Mouse (Mus musculus) olfactory bulb, adult 2 months (tissue): ENCODE data around the gene Ipcef1. TPM values are rescaled to one million over a fixed set of nuclear protein-coding genes. Genes with fewer than 3 reads are reported as not detected.
"Not testable (repeated sequence)": the region's sequence is repeated elsewhere in the genome, so short reads cannot be mapped to it uniquely, and the experiment has no call there.

Experiments
- H3K27ac ChIP-seq: fragments of 200-500 bp; 2 replicates; pipeline ENCODE4 v1.5.1; 2012; ENCODE audit warnings: low read depth, low read length; ENCODE audit not compliant: insufficient read depth
- H3K4me1 ChIP-seq: fragments of 200-500 bp; 2 replicates; pipeline ENCODE4 v1.6.1; 2012; ENCODE audit warnings: low read length; ENCODE audit not compliant: control insufficient read depth, insufficient read depth
- H3K4me3 ChIP-seq: fragments of 200-500 bp; 2 replicates; pipeline ENCODE4 v1.5.1; 2012; ENCODE audit warnings: mild to moderate bottlenecking, low read depth, low read length, moderate library complexity; ENCODE audit not compliant: insufficient read depth
- CTCF ChIP-seq: fragments of 200-500 bp; IDR thresholded peaks from 2 replicates; pipeline ENCODE4 v1.5.1; 2012; ENCODE audit warnings: low read depth, mild to moderate bottlenecking, low read length, moderate library complexity; ENCODE audit not compliant: insufficient read depth
- POLR2A ChIP-seq: fragments of 200-500 bp; IDR thresholded peaks from 2 replicates; pipeline ENCODE4 v1.6.1; 2012; ENCODE audit warnings: mild to moderate bottlenecking, low read depth, low read length, moderate library complexity; ENCODE audit not compliant: insufficient read depth
- WGBS: fragments of 180-500 bp; shearing (Covaris S2); methylation state at CpG from one replicate; pipeline ENCODE4 v1.1.7; 2018; 5-methylcytosine and 5-hydroxymethylcytosine counted together
- polyA plus RNA-seq: library from polyadenylated mRNA; stranded (reverse); fragments of >200 nt; gene quantifications from 2 replicates; pipeline ENCODE4 v1.2.4, GENCODE M21; 2012; ENCODE audit warnings: low replicate concordance; ENCODE audit not compliant: missing spikeins, insufficient read depth, insufficient read length

The Ipcef1 gene
- polyA plus RNA-seq, 1 experiment = not detected

DNA sequence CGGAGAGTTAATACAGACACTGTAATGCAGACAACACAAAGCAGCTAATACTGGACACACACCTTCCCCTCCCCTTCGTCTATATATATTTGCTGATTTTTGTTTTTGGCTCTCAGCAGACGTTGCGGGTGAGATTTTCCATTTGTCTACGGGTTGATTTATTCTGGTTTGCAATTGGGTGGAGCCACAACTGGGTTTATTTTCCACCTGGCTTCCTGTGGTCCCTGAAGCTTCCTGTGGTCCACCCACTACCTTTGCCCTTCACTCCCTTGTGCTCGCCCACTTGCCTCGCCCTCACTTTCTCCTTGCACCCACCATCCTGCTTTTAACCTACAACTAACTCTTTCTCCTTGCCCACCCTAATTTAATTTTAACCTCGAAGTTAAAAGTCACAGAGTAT, 41.7 kb downstream of the Ipcef1 start:
- TF ChIP-seq CTCF = no peak
- TF ChIP-seq POLR2A = no peak
- Histone ChIP-seq H3K27ac (no peak overlapping the region), H3K4me1 (no peaks in the 10 kb centered on the region), H3K4me3 (no peak overlapping the region)
- 83% methylated on average over 8 of the region's 8 CpGs for WGBS

DNA sequence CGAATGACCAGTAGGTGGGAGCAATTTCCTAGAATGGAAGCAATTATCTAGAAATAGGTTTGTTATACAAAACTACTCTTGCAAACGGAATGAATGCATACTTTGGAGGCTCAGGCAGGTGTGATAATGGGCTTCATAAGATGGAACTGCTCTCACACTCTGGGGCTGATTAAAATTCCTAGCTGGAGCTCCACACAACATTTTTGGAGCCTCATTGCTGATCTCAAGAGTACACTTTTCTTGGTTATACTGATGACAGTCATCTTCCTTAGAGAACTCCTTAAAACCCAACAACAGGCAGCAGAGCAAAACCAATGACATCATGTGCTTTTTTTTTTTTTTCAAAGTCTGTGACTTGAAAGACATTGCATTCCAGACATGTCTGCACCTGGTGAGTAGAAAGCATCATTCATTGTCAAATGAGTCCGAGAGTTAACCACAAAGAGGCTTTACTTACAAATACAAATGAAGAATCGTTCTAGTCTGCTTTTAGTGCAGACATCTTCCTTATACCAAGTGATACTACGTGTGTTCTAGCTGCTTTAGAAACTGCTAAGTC, 47.2 kb downstream of the Ipcef1 start:
- Histone ChIP-seq H3K4me1 (no peaks in the 10 kb centered on the region), H3K27ac (no peak overlapping the region), H3K4me3 (no peak overlapping the region)
- no peak for TF ChIP-seq POLR2A
- TF ChIP-seq CTCF = no peak
- 47% methylated on average over 5 of the region's 5 CpGs for WGBS

DNA sequence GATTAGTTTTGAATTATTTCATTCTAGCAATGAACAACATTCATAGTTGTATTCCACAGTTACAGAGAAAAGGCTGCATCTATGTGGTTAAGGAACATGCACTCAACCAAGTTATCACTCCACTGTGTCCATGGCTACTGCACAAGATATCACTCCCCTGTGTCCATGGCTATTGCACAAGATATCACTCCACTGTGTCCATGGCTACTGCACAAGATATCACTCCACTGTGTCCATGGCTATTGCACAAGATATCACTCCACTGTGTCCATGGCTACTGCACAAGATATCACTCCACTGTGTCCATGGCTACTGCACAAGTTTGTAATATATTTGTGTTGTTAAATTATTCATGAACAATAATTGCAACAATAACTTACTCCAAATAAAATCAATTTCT, 48.4 kb downstream of the Ipcef1 start:
- not testable (repeated sequence) for H3K4me3 ChIP-seq, H3K4me1 ChIP-seq

DNA sequence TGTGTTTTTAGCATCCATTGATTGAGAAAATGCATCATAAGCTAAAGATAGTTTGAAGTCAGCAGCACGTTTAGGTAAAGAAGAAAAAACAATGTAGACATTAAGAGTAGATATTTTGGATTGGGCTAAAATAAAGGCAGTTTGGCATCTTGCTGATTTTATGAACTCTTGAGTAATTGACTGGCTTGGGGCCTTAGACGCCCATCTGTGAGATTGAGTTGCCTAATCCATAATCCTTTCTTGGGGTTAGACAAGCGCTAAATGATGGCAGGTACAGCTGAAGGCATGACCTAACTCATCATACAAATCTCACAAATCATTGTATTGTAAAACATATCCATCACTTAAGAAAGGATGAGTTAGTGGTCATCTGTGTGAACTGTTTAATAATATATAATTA, 52.9 kb downstream of the Ipcef1 start:
- TF ChIP-seq POLR2A (no peak), CTCF (no peak)
- WGBS = 93% methylated on average over 3 of the region's 3 CpGs
- no peak overlapping the region for H3K27ac ChIP-seq
- H3K4me1 ChIP-seq = no peaks in the 10 kb centered on the region
- no peak overlapping the region for H3K4me3 ChIP-seq

More for the DNA sequence above, 48.4 kb downstream of the Ipcef1 start:
- not testable (repeated sequence) for H3K27ac ChIP-seq

DNA sequence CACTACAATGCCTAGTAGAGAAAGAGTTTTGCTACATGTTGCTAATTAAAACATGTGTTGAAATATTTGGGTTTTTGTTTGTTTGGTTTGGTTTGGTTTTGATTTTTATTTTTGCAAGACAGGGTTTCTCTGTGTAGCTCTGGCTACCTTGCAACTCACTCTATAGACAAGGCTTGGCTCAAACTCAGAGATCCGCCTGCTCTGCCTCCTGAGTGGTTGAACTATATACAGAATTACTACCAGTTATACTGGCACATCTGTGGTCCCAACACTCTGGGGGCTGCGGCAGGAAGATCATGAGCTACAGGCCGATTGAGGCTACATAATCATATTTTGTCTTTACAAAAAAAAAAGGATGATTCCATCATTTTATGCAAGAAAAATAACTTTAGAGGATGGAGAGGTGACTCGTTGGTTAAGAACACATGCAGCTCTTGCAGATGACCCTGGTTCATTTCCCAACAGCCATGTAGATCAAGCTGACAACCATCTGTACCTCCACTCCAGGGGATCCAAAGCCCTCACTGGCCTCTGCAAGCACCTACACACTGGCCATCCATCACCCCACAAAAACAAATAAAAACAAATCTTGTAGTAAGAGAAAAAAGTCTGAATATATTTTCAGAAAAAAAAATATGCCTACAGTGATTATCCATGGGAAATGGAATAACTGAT, 53.6 kb downstream of the Ipcef1 start:
- H3K27ac ChIP-seq = no peak overlapping the region
- WGBS = 90% methylated on average over 4 of the region's 4 CpGs
- no peaks in the 10 kb centered on the region for H3K4me1 ChIP-seq
- TF ChIP-seq POLR2A = no peak
- TF ChIP-seq CTCF = no peak
- H3K4me3 ChIP-seq = no peak overlapping the region

DNA sequence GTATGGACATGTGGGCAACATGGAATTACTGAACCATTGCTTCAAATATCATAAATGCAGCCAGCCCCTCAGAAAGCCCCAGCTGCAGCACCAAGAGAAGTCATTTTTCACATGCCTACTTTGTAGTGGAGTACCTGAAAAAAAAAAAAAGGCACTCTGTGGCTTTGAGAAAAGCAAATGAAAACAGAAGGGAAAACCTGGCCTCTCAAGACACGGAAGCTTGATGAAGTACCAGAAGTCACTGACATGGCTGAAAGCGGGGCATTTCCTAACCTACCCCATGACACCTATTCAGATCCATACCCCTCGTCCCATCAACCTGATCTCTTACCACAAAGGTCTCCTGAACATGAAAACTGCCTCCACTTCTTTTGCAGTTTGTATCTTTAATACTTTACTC, 55.4 kb downstream of the Ipcef1 start:
- Histone ChIP-seq H3K4me1 (no peaks in the 10 kb centered on the region), H3K27ac (no peak overlapping the region), H3K4me3 (no peak overlapping the region)
- 84% methylated on average over 3 of the region's 3 CpGs for WGBS
- TF ChIP-seq CTCF (no peak), POLR2A (no peak)

DNA sequence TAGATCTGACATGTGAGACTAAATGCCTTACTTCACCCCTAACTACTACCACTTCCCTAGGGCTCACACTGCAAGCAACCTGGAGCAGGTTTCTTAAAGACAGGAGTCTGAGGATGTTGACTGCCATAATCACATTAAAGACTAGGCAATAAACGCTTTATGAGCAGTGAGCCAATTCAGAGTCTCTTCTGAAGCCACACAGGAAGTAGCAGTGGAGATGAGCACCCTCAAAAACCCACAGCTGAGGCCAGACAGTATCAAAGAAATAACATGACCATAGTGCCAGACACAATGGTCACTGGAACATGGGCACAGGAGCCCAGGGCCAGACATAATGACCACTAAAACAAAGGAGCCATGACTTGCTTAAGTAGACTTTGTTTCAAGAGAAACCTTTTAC, 63.7 kb downstream of the Ipcef1 start:
- WGBS = 88% methylated on average over 1 of the region's 1 CpGs

DNA sequence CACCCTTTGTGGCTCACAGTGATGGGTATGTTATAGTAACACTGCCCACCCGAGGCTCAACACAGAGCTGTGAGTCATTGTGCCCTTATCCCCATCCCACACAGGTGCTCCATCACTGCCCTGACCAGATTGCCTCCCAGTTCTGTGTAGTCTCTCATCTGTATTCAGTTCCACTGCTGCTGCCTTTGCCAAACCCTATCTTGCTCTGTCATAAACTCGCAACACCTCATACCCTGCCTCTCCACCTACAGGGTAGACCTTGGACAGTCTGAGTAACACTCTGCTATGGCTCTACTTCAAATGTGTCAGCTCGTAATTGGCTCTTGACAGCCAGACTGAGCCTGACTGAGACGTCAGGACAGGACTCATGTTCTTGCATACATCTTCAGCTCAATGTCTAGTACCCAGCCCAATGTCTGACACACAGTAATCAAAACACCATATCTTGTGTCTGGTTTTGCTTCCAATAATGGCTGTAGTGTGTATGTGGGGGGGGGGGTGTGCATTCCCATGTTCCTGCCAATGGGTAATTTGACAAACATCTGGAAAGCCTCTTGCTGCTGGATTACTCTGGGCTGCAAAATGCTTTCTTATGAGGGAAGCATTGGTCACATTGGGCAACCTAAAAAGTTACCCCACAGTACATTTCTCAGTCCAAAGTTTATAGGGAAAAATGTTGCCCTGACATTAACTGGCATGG, 64.7 kb downstream of the Ipcef1 start:
- WGBS = 87% methylated on average over 4 of the region's 4 CpGs
- Histone ChIP-seq H3K4me3 (no peak overlapping the region), H3K4me1 (no peaks in the 10 kb centered on the region), H3K27ac (no peak overlapping the region)
- TF ChIP-seq CTCF (no peak), POLR2A (no peak)

More for the DNA sequence above, 63.7 kb downstream of the Ipcef1 start:
- H3K27ac ChIP-seq = no peak overlapping the region
- H3K4me3 ChIP-seq = no peak overlapping the region
- no peaks in the 10 kb centered on the region for H3K4me1 ChIP-seq
- TF ChIP-seq POLR2A = no peak
- TF ChIP-seq CTCF = no peak

DNA sequence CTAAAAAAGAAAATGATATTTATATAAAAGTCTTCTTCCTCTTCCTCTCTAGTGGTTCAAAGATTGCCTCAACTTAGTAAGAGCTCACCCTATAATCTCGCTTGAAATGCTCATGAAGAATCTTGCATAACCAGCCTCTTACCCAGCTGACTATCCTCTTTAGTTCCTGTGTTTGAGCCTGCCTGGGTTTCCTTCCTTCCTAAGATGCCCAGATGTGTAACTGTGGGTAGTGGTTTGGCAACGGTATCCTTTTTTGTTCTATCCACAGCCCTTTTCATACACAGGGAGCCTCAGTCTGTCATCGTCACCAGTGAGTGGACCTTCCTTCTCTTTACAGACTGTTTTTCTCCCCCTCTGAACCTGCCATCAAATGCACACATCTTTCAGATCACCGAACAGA, 66.0 kb downstream of the Ipcef1 start:
- Histone ChIP-seq H3K4me3 (no peak overlapping the region), H3K27ac (no peak overlapping the region), H3K4me1 (no peaks in the 10 kb centered on the region)
- TF ChIP-seq POLR2A (no peak), CTCF (no peak)
- 92% methylated on average over 4 of the region's 4 CpGs for WGBS
